Mouse (Mus musculus) ES-E14 (cell line): ENCODE measurements around the gene Macrod2. TPM values are rescaled to one million over a fixed set of nuclear protein-coding genes. Genes with fewer than 3 reads are reported as not detected.

Source experiments
- DNase-seq: peaks from one replicate; pipeline ENCODE4 v3.0.0-alpha.2; 2013; ENCODE audit warnings: low read depth, low spot score
- H3K27ac ChIP-seq: 2 replicates; pipeline ENCODE4 v1.5.1; 2012; ENCODE audit warnings: low read depth, mild to moderate bottlenecking, low read length, moderate library complexity, mixed read lengths; ENCODE audit not compliant: poor library complexity, insufficient read depth, severe bottlenecking
- H3K36me3 ChIP-seq: 2 replicates; pipeline ENCODE4 v1.6.1; 2012; ENCODE audit warnings: mild to moderate bottlenecking, low read length, moderate library complexity, mixed read lengths; ENCODE audit not compliant: control insufficient read depth, poor library complexity, insufficient read depth, severe bottlenecking
- H3K4me1 ChIP-seq, 2 experiments: fragments of 150-350 bp in 1 of 2; sonication (generic) in 1 of 2; 2 replicates each; pipeline ENCODE4 v1.6.1; 2012; ENCODE audit warnings: low read length in 2 of 2, mild to moderate bottlenecking in 1 of 2, mixed read lengths in 1 of 2; ENCODE audit not compliant: control insufficient read depth in 2 of 2, insufficient read depth in 2 of 2, poor library complexity in 1 of 2
- H3K4me3 ChIP-seq, 2 experiments: fragments of 150-350 bp in 1 of 2; sonication (generic) in 1 of 2; 2 replicates each; pipeline ENCODE4 v1.5.1; 2012; ENCODE audit warnings: low read length in 2 of 2, low read depth in 1 of 2, mild to moderate bottlenecking in 1 of 2, mixed read lengths in 1 of 2; ENCODE audit not compliant: insufficient read depth in 1 of 2, poor library complexity in 1 of 2, severe bottlenecking in 1 of 2
- H3K9ac ChIP-seq: 2 replicates; pipeline ENCODE4 v1.6.1; 2012; ENCODE audit warnings: low read depth, mild to moderate bottlenecking, low read length, mixed read lengths; ENCODE audit not compliant: poor library complexity, insufficient read depth, severe bottlenecking
- H3K9me3 ChIP-seq: fragments of 150-350 bp; sonication (generic); 2 replicates; pipeline ENCODE4 v1.6.1; 2012; ENCODE audit warnings: low read depth, mild to moderate bottlenecking, low read length; ENCODE audit not compliant: control insufficient read depth, insufficient read depth
- CHD2 ChIP-seq: IDR thresholded peaks from 2 replicates; pipeline ENCODE4 v1.6.1; 2014; ENCODE audit warnings: mild to moderate bottlenecking, low read depth, low read length, inconsistent platforms
- HCFC1 ChIP-seq: IDR thresholded peaks from 2 replicates; pipeline ENCODE4 v1.6.1; 2012; ENCODE audit warnings: low read length, inconsistent platforms, borderline replicate concordance; ENCODE audit not compliant: insufficient read depth
- MAFK ChIP-seq: IDR thresholded peaks from 2 replicates; pipeline ENCODE4 v1.6.1; 2014; ENCODE audit warnings: mild to moderate bottlenecking, low read depth, low read length, inconsistent platforms; ENCODE audit not compliant: insufficient read depth
- ZC3H11A ChIP-seq: IDR thresholded peaks from 2 replicates; pipeline ENCODE4 v1.6.1; 2012; ENCODE audit warnings: low read depth, mild to moderate bottlenecking, inconsistent platforms, low read length, borderline replicate concordance
- ZNF384 ChIP-seq: IDR thresholded peaks from 2 replicates; pipeline ENCODE4 v1.6.1; 2012; ENCODE audit warnings: low read depth, low read length, inconsistent platforms
- in situ Hi-C, 2 experiments: fragments of 600-800 bp; cut with MboI; formaldehyde crosslinking; loops; one replicate each; pipeline ENCODE4 v1.15.1; 2025; ENCODE audit warnings: low sequenced_read_pairs in 2 of 2, inconsistent platforms in 1 of 2; ENCODE audit not compliant: unreplicated experiment in 2 of 2
- total RNA-seq: library from RNA; depleted of rRNA; stranded (reverse); fragments of 300-350 nt; gene quantifications from 2 replicates; pipeline ENCODE4 v1.2.3, GENCODE M21; 2012

Macrod2 gene
- total RNA-seq, 1 experiment = 12.7 TPM

DNA sequence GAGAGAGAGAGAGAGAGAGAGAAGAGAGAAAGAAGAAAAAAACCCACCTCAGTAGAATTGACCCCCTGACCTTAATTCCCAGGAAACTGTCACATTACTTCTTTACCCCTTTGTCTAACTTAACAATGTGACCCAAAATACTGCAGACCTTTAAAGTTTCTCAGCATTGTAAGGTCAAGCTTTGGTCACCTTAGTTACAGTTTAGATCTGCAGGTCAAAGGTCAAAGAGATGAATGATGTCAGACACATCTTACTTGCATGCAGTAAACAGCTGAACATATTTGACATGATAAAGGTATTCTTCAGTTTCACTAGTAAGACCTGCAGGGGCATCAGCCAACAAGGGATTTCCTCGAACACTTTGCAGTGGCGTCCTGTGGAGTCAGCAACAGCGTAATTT, 309.0 kb downstream of the Macrod2 start:
- in situ Hi-C loops = no loop called here
- no peak for DNase-seq
- Histone ChIP-seq H3K9ac (no peak overlapping the region), H3K4me3 (no peak overlapping the region), H3K36me3 (no peaks in the 10 kb centered on the region), H3K27ac (no peak overlapping the region), H3K9me3 (no peaks in the 10 kb centered on the region), H3K4me1 (no peaks in the 10 kb centered on the region)
- TF ChIP-seq CHD2 (no peak), ZC3H11A (no peak), HCFC1 (no peak), MAFK (no peak), ZNF384 (no peak)

DNA sequence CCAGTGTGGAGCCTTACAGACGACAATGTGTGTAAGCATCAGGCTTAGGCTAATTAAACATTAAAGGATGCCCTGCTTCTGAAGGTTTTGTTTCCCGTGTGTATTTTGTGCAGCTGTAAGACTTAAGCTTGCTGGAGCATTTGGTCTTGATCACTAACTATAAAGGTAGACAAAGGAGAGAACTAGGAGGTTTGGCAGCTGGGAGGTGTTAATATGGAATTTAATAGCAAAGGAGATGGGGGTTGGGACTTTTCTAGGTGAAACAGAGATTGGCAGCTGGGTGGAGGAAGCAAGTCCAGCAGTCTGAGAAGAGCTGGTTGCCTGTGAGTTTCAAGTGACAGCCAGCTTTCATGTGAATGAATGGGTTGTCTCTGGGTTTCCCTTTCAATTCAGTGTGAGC, 310.2 kb downstream of the Macrod2 start:
- H3K4me3 ChIP-seq = no peak overlapping the region
- H3K9me3 ChIP-seq = no peaks in the 10 kb centered on the region
- no peak for DNase-seq
- no peak overlapping the region for H3K9ac ChIP-seq
- no peak for TF ChIP-seq MAFK
- no peak for TF ChIP-seq ZC3H11A
- TF ChIP-seq CHD2 = no peak
- no peak for TF ChIP-seq ZNF384
- TF ChIP-seq HCFC1 = no peak
- no peaks in the 10 kb centered on the region for H3K4me1 ChIP-seq
- no peak overlapping the region for H3K27ac ChIP-seq
- no peaks in the 10 kb centered on the region for H3K36me3 ChIP-seq
- in situ Hi-C loops = no loop called here

DNA sequence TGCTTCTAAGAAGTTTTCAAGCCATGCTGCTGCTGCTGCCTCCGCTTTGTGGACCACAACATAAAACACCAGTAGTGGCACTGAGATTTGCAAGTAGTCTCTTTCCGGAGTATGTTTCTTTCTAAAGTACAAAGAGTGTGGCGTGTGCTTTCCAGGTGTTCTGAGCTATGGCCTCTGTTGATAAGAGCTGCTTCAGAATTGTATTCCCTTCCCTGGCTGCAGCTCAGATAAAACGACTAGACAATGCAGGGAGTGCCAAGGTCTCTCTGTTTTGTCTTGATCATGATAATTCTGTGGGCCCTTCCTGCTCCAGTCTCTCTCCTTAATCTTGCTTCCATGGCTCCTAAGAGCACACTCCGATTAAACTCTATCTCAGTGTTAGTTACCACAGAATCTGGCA, 312.4 kb downstream of the Macrod2 start:
- Histone ChIP-seq H3K27ac (no peak overlapping the region), H3K4me3 (no peak overlapping the region), H3K4me1 (no peaks in the 10 kb centered on the region), H3K9ac (no peak overlapping the region), H3K36me3 (no peaks in the 10 kb centered on the region), H3K9me3 (no peaks in the 10 kb centered on the region)
- no peak for DNase-seq
- in situ Hi-C loops = no loop called here
- TF ChIP-seq MAFK (no peak), HCFC1 (no peak), ZNF384 (no peak), ZC3H11A (no peak), CHD2 (no peak)

DNA sequence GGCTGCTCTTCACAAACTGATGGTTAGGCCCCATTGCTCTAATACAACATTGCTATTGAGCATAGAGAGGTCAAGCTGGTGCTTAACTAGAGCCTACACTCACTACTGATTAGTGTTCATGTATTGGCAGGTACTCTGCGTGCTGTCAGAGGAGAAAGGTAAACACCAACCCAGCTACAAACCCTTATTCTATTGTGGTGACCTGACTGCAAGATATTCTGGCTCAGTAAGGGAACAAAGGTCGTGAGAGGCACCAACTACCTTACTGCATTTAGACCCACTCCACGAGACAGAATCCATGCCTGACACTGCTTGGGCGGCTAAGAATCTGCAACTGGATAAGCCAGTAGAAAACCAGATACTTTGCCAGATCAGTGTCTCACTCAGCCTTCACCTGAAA, 320.7 kb downstream of the Macrod2 start:
- TF ChIP-seq MAFK = no peak
- no peak for TF ChIP-seq ZNF384
- no peak for TF ChIP-seq CHD2
- no peak for TF ChIP-seq ZC3H11A
- TF ChIP-seq HCFC1 = no peak
- no peaks in the 10 kb centered on the region for H3K9me3 ChIP-seq
- H3K4me1 ChIP-seq = no peaks in the 10 kb centered on the region
- in situ Hi-C loops = no loop called here
- H3K4me3 ChIP-seq = no peak overlapping the region
- no peak for DNase-seq
- no peak overlapping the region for H3K27ac ChIP-seq
- H3K9ac ChIP-seq = no peak overlapping the region
- no peaks in the 10 kb centered on the region for H3K36me3 ChIP-seq

DNA sequence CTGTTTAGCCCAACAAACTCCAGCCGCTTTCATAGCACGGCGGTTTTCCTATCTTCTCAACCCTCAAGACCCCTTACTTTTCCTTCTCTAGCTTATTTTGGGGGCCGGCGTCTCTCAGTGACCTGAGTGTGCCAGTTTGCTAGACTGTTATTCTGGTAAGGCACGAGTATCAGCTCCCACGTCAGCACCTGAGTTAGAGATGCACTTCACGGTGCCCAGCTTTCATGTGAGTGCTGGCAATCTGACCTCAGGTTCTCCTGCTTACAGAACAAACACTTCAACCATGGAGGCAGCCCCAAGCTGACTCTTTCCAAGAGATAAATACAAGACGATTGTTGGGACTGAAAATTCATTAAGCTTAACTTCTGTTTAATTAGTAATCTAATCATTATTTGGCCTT, 322.3 kb downstream of the Macrod2 start:
- Histone ChIP-seq H3K4me3 (no peak overlapping the region), H3K9me3 (no peaks in the 10 kb centered on the region), H3K9ac (no peak overlapping the region), H3K27ac (no peak overlapping the region), H3K4me1 (no peaks in the 10 kb centered on the region), H3K36me3 (no peaks in the 10 kb centered on the region)
- no peak for DNase-seq
- no peak for TF ChIP-seq CHD2
- TF ChIP-seq HCFC1 = no peak
- no peak for TF ChIP-seq MAFK
- TF ChIP-seq ZNF384 = no peak
- no peak for TF ChIP-seq ZC3H11A
- in situ Hi-C loops = no loop called here
